Comparison of ENCODE assay signal across 9 mouse cellular contexts in the genomic region with DNA sequence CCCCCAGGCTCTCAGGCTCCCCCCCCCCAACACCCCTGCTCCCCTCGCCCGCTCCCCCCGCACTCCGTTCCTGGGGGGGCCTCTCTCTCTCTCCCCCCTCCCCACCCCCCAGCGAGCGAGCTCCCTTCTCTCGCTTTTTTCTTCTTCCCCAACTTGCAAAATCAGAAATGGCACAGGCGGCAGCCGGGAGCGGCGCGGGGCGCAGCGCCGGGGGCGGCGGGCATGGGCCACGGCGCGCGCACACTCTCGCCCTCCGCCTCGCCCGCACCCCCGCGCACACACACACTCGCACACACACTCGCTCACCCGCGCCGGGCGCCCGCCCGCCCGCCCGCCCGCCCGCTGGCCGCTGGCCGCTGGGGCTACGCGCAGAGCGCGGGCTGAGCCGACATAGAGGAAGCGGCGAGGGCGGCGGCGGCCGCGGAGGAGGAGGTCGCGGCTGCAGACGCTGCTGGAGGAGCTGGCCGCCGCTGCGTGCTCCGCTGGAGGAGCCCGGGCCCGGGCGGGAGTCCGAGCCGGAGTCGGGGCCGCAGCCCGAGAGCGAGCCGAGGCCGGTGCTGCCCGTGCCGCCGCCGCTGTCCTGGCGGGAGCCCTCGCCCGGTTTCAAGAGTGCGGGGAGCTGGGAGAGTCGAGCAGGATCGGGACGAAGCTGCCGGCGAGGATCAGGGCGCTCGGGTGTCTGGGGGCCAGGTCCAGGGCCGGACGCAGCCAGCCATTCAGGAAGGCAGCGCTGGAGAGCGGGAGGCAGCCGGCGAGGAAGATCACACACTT. TPM values are rescaled to one million over a fixed set of nuclear protein-coding genes. Genes with fewer than 3 reads are reported as not detected.
DNase-seq lines count a peak whose midpoint lies in the region; ATAC-seq and TF ChIP-seq lines count a peak whose summit lies in the region.
"Had no signal": no experiment of that assay in that cellular context is flagged by ENCODE, and none has a peak within 500 bp of the region (broad histone marks: within the 10 kb centered on the region; RNA-seq: fewer than 3 reads in every experiment).

No protein-coding gene starts in this region.

- H3K9ac ChIP-seq in lung, embryonic 14.5 days = peak overlapping the region; percentile 67
- H3K9ac ChIP-seq in hindbrain, embryonic 12.5 days = peak overlapping the region; percentile 100
- peak overlapping the region; percentile 83 for H3K9ac ChIP-seq in liver, adult 2 months (ENCODE audit: low read depth, low read length)
- H3K9ac ChIP-seq in neural tube, embryonic 12.5 days = peak overlapping the region; percentile 100

- DNase-seq in lung, embryonic 14.5 days = peak; percentile 77
- no peak for DNase-seq in lung, adult 18-20 months
- DNase-seq in adrenal gland, postnatal 14 days = peak; percentile 77
- no peak for DNase-seq in liver, adult 2 months (ENCODE audit: extremely low read depth, low read depth, low spot score)

- 0 out of 2 replicates have a peak, but pooled peaks cover 3% of the 10 kb centered on the region for H3K79me2 ChIP-seq in liver, adult 2 months (ENCODE audit: control insufficient read depth, insufficient read depth, low read length)

- H3K36me3 ChIP-seq in lung, embryonic 14.5 days (ENCODE audit: insufficient read depth) = peaks cover 7% of the 10 kb centered on the region; the same call in 1 of the 2 replicates
- peaks cover 10% of the 10 kb centered on the region for H3K36me3 ChIP-seq in hindbrain, embryonic 12.5 days
- no peaks in the 10 kb centered on the region for H3K36me3 ChIP-seq in liver, adult 2 months (ENCODE audit: control insufficient read depth, insufficient read depth, low read length)
- H3K36me3 ChIP-seq in neural tube, embryonic 12.5 days = peaks cover 8% of the 10 kb centered on the region

- no peaks in the 10 kb centered on the region for H3K9me3 ChIP-seq in lung, embryonic 14.5 days (ENCODE audit: low read depth, low read length)
- no peaks in the 10 kb centered on the region for H3K9me3 ChIP-seq in hindbrain, embryonic 12.5 days (replicated peaks)
- no peaks in the 10 kb centered on the region for H3K9me3 ChIP-seq in neural tube, embryonic 12.5 days

- peak overlapping the region; percentile 91 for H3K27ac ChIP-seq in lung, embryonic 14.5 days (ENCODE audit: low read depth)
- peak overlapping the region; percentile 77 for H3K27ac ChIP-seq in embryonic fibroblast, embryonic 13.5 days (ENCODE audit: insufficient read depth, low read length)
- H3K27ac ChIP-seq in hindbrain, embryonic 12.5 days = peak overlapping the region; percentile 100
- peak overlapping the region; percentile 81 for H3K27ac ChIP-seq in liver, adult 2 months (replicated peaks; ENCODE audit: insufficient read depth, low read depth, low read length)
- peak overlapping the region; percentile 100 for H3K27ac ChIP-seq in neural tube, embryonic 12.5 days

- no peak for TF ChIP-seq CTCF in lung, embryonic 14.5 days (IDR thresholded peaks at IDR 0.05; ENCODE audit: low read depth)
- no peak for TF ChIP-seq CTCF in embryonic fibroblast, embryonic 13.5 days (IDR thresholded peaks at IDR 0.05; ENCODE audit: borderline replicate concordance, insufficient read depth, low read length)
- TF ChIP-seq CTCF in liver, adult 2 months (IDR thresholded peaks at IDR 0.05; ENCODE audit: low read depth, low read length) = no peak

- no peak for TF ChIP-seq POLR2A in embryonic fibroblast, embryonic 13.5 days (IDR thresholded peaks at IDR 0.05; ENCODE audit: low read depth, low read length)
- no peak for TF ChIP-seq POLR2A in liver, adult 2 months (IDR thresholded peaks at IDR 0.05; ENCODE audit: extremely low read depth, insufficient read depth, low read length)

- H3K4me1 ChIP-seq in lung, embryonic 14.5 days (ENCODE audit: insufficient read depth) = peaks cover 5% of the 10 kb centered on the region
- H3K4me1 ChIP-seq in embryonic fibroblast, embryonic 13.5 days (ENCODE audit: control insufficient read depth, insufficient read depth, low read length) = no peaks in the 10 kb centered on the region
- H3K4me1 ChIP-seq in hindbrain, embryonic 12.5 days = peaks cover 2% of the 10 kb centered on the region
- no peaks in the 10 kb centered on the region; the same call in 1 of the 2 replicates for H3K4me1 ChIP-seq in liver, adult 2 months (ENCODE audit: control insufficient read depth, insufficient read depth, low read length)
- peaks cover 13% of the 10 kb centered on the region for H3K4me1 ChIP-seq in neural tube, embryonic 12.5 days

- ATAC-seq in lung, embryonic 14.5 days (ENCODE audit: insufficient read depth) = peak; percentile 28
- ATAC-seq in hindbrain, embryonic 12.5 days (ENCODE audit: low FRiP score) = no peak
- ATAC-seq in neural tube, embryonic 12.5 days (ENCODE audit: low FRiP score, low read depth) = no peak
- no peak for ATAC-seq in megakaryocyte-erythroid progenitor cell, adult 5-6 weeks (replicated peaks; ENCODE audit: low FRiP score, low TSS enrichment, poor library complexity, severe bottlenecking)

- H3K27me3 ChIP-seq in lung, embryonic 14.5 days (ENCODE audit: insufficient read depth, low read length) = peaks cover 27% of the 10 kb centered on the region
- H3K27me3 ChIP-seq in hindbrain, embryonic 12.5 days = no peaks in the 10 kb centered on the region
- H3K27me3 ChIP-seq in liver, adult 2 months (ENCODE audit: control insufficient read depth, insufficient read depth, low read length) = peaks cover 27% of the 10 kb centered on the region
- no peaks in the 10 kb centered on the region for H3K27me3 ChIP-seq in neural tube, embryonic 12.5 days (replicated peaks)

- WGBS in lung, embryonic 14.5 days = under 1% methylated on average over 75 of the region's 92 CpGs
- under 1% methylated on average over 82 of the region's 92 CpGs for WGBS in hindbrain, embryonic 12.5 days
- WGBS in liver, adult 2 months = under 1% methylated on average over 87 of the region's 92 CpGs
- WGBS in neural tube, embryonic 12.5 days = under 1% methylated on average over 91 of the region's 92 CpGs

- peak overlapping the region; percentile 58 for H3K4me3 ChIP-seq in lung, embryonic 14.5 days (ENCODE audit: low read depth, low read length)
- H3K4me3 ChIP-seq in embryonic fibroblast, embryonic 13.5 days (ENCODE audit: insufficient read depth, low read length) = peak overlapping the region; percentile 64
- H3K4me3 ChIP-seq in hindbrain, embryonic 12.5 days = peak overlapping the region; percentile 99
- H3K4me3 ChIP-seq in liver, adult 2 months (ENCODE audit: insufficient read depth, low read depth, low read length) = peak overlapping the region; percentile 67
- peak overlapping the region; percentile 100 for H3K4me3 ChIP-seq in neural tube, embryonic 12.5 days

- H3K4me2 ChIP-seq in lung, embryonic 14.5 days = peak overlapping the region; percentile 80
- peak overlapping the region; percentile 84 for H3K4me2 ChIP-seq in hindbrain, embryonic 12.5 days (replicated peaks)
- H3K4me2 ChIP-seq in neural tube, embryonic 12.5 days (replicated peaks) = peak overlapping the region; percentile 81

RNA-seq across cellular contexts. Expression of a gene that starts 0.5 kb away (rescaled TPM):
- 6.8 and 9.5 TPM in 2 replicates for polyA plus RNA-seq in lung, embryonic 14.5 days (2014; fragmentation: Nextera tagmentation; extraction: Ambion mirVana)
- 19.6 and 22.0 TPM in 2 replicates for total RNA-seq in adrenal gland, postnatal 14 days (2021)
- 13.2 and 17.4 TPM in 2 replicates for polyA plus RNA-seq in embryonic fibroblast, embryonic 13.5 days (2011; ENCODE audit: insufficient read length, low read depth, missing spikeins)
- 64.7 and 88.3 TPM in 2 replicates for polyA plus RNA-seq in hindbrain, embryonic 12.5 days (2016; fragmentation: Nextera tagmentation; extraction: Ambion mirVana)
- total RNA-seq in liver, adult 2 months (2014; rRNA removed) = 0.37 and 1.3 TPM in 2 replicates
- 0.80 and 2.2 TPM in 2 replicates for polyA plus RNA-seq in liver, adult 2 months (2012; rRNA removed)
- polyA plus RNA-seq in neural tube, embryonic 12.5 days (2016; fragmentation: Nextera tagmentation; extraction: Ambion mirVana) = 48.4 and 56.4 TPM in 2 replicates
- total RNA-seq in megakaryocyte-erythroid progenitor cell, adult 5-6 weeks (2014; fragmentation: Nextera tagmentation) = not detected in 2 replicates
- not detected in 2 replicates for total RNA-seq in megakaryocyte-erythroid progenitor cell, adult 5-6 weeks (2017)
- total RNA-seq: neutrophil, adult 5-6 weeks had no signal

Comparison
In these comparisons a context has a peak if more than half of its experiments do, and no peak if none do; other contexts are left out.
1. DNase-seq: peak in lung, embryonic 14.5 days (single experiment) and adrenal gland, postnatal 14 days (single experiment); none in lung, adult 18-20 months (0 of 2) and liver, adult 2 months (single experiment).
2. Peak in every context shown above with its lines, with median percentiles within 50 percentile points of each other: H3K27ac ChIP-seq, H3K4me2 ChIP-seq, H3K4me3 ChIP-seq and H3K9ac ChIP-seq.